Mouse (Mus musculus) layer of hippocampus, adult 18-20 months (tissue): ENCODE results near the gene Ak3. TPM values are rescaled to one million over a fixed set of nuclear protein-coding genes. Genes with fewer than 3 reads are reported as not detected.
"Not testable (repeated sequence)": the region's sequence is repeated elsewhere in the genome, so short reads cannot be mapped to it uniquely, and the experiment has no call there.

Experiments
- DNase-seq, 2 experiments: peaks; one replicate each; pipeline ENCODE4 v3.0.0; 2022; ENCODE audit warnings: low spot score in 2 of 2
- total RNA-seq, 2 experiments: library from RNA; stranded (reverse); gene quantifications; 2 replicates each; pipeline ENCODE4 v1.2.3; 2021

Gene Ak3
- total RNA-seq, 2 experiments from 2014 or later = 53.6 to 56.3 TPM

GRCm38 (mm10) chr19:29045369-29045768 is 2.4 kb downstream of the Ak3 start:
- DNase-seq = no peak

- no peak for DNase-seq
These were observed 3.4 kb downstream of the Ak3 start for GRCm38 (mm10) chr19:29044353-29044768.

- DNase-seq = no peak
These were observed 5.1 kb downstream of the Ak3 start for GRCm38 (mm10) chr19:29042647-29043046.

GRCm38 (mm10) chr19:29042143-29042542 is 5.6 kb downstream of the Ak3 start:
- no peak for DNase-seq

- DNase-seq = no peak
These were observed 7.6 kb downstream of the Ak3 start for GRCm38 (mm10) chr19:29040206-29040605.

GRCm38 (mm10) chr19:29039334-29039733 is 8.4 kb downstream of the Ak3 start:
- no peak for DNase-seq

- DNase-seq = no peak
These were observed 10.2 kb downstream of the Ak3 start for GRCm38 (mm10) chr19:29037541-29037940.

GRCm38 (mm10) chr19:29037026-29037425 is 10.7 kb downstream of the Ak3 start:
- DNase-seq = no peak

- no peak for DNase-seq
These were observed 15.1 kb downstream of the Ak3 start for GRCm38 (mm10) chr19:29032662-29033061.

GRCm38 (mm10) chr19:29031788-29032187 is 16.0 kb downstream of the Ak3 start:
- DNase-seq = no peak

- DNase-seq = peak; percentile 28 to 87
These were observed 23.3 kb downstream of the Ak3 start for GRCm38 (mm10) chr19:29024391-29024947.

- no peak for DNase-seq
These were observed 25.9 kb downstream of the Ak3 start for GRCm38 (mm10) chr19:29021754-29022345.

GRCm38 (mm10) chr19:29019647-29020046 is 28.1 kb downstream of the Ak3 start:
- no peak for DNase-seq

- DNase-seq = no peak
These were observed 31.0 kb downstream of the Ak3 start for GRCm38 (mm10) chr19:29016786-29017185.

- no peak for DNase-seq
These were observed 31.5 kb downstream of the Ak3 start for GRCm38 (mm10) chr19:29016204-29016765.

- DNase-seq = no peak
These were observed 32.2 kb downstream of the Ak3 start for GRCm38 (mm10) chr19:29015410-29016203.

GRCm38 (mm10) chr19:29014466-29015055 is 33.2 kb downstream of the Ak3 start:
- DNase-seq = no peak

GRCm38 (mm10) chr19:29011355-29011990 is 36.3 kb downstream of the Ak3 start:
- DNase-seq = peak in 1 of 2 experiments; percentile 73

- no peak for DNase-seq
These were observed 38.7 kb downstream of the Ak3 start for GRCm38 (mm10) chr19:29009046-29009445.

GRCm38 (mm10) chr19:29008069-29008706 is 39.6 kb downstream of the Ak3 start:
- no peak for DNase-seq

- DNase-seq = not testable (repeated sequence)
These were observed 47.4 kb downstream of the Ak3 start for GRCm38 (mm10) chr19:29000321-29000720.
